Mouse (Mus musculus): Measurements from ENCODE around the gene Ccdc134.
"Not testable (repeated sequence)": the region's sequence is repeated elsewhere in the genome, so short reads cannot be mapped to it uniquely, and the experiment has no call there.

The Ccdc134 gene

DNA sequence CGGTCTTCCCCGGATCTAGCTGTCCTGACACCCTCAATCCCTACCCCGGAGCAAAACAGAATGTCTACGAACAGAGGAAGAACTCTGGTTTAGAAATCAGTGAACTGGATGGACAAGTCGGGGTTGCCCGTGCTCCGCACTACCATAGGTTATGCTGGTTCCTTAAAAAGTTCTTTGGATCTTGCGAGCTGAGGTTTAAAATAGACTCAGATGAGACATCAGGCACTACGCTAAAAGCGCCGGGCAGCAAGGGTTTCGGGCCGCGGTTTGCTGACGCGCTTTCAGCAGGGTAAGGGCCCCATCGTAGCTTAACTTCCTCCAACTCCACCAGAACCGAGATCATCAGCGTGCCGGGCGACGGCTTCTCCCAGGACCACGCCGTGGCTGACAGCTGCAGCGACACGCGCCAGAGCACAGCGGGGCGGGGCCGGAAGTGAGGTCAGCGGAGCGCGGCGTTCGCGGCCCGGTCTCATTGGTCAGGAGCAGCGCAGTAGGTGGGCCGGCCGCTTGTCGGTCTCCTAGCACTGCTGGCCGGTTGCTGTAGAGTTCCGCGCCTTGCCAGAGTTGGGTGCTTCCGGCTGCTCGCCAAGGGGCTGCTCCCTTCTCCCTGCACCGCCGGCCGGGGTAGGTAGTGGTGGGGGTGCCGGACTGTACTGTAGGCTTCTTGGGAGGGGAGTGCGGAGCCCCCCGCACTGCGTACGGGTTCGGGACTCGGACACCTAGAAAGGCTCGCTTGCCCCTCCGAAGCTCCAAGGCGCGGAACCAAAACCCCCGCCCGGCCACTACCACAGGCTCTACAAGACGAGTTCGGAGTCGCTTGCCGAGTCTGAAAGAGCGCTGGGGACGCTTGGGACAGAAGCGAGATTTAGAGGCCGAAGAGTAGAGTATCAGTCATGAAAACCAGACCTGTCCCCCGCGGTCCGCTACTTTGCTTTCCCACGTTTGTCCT is at the start of gene Ccdc134:
TSS of gene Ccdc134 (plus strand) at position 497 of the 949 bp plus-strand sequence.
- peak; percentile 98 to 99 for DNase-seq

DNA sequence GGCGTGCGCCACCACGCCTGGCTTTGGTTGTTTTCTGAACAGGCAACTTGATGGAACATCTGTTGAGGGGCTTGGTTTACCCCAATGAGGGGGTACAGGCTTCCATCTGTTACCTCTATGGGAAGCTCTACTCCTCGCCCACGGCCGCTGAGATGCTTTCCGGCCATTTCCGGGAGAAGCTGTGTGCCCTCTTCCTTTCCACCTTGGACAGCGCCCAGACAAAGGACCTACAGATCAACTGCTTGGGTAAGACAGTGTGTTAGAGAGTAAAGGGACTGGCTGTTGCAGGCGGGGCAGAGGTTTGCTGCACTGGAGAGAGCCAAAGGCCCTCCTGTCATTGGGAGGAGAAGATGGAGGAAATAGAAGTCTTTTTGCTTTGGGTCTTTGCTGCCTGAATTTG is 47.8 kb upstream of the Ccdc134 start:
- no peak for DNase-seq

DNA sequence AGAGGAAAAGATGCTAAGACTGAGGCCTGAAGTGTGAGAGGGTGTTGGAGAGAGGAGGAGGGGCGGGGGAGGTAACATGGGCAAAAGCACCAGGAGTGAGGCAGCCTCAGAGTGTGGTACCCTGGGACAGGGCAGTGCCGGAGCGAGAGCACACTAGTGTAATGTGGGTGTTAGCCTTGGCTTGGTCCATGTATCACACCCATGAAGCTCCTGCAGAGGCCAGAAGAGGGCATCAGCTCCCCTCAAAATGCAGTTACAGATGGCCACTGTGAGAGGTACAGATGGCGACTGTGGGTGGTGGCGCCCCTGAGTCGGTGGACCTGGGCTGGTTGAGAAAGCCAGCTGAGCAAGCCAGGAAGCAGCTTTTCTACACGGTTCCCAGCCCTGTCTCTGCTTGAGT is 46.6 kb upstream of the Ccdc134 start:
- peak; percentile 81 to 85 for DNase-seq

GRCm38 (mm10) chr15:82085606-82086005 is 42.1 kb upstream of the Ccdc134 start:
- no peak for DNase-seq

GRCm38 (mm10) chr15:82086131-82086530 is 41.6 kb upstream of the Ccdc134 start:
- DNase-seq, result no peak

- peak in 1 of 2 experiments; percentile 44 for DNase-seq
Measured at GRCm38 (mm10) chr15:82087266-82087665, 40.5 kb upstream of the Ccdc134 start.

DNA sequence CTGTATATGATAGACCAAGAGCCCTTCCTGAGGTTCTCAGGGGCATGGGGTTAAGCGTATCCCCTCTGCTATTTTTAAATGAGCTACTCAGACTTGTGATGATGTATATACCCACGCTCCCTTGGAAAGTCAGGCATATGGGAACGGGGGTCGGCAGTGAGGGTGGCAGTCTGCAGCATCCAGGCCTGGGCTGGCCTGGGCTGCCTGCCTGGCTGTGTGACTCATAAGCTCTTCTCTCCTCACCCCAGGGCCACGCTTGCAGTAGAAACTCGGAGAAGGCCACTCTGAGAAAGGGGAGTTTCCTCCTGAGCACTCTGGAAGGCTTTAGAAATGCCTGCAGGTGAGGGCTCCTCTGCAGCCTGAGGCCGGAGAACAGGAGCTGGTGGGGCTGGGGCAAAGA is 36.7 kb upstream of the Ccdc134 start:
- no peak for DNase-seq

- peak; percentile 77 to 88 for DNase-seq
Measured at GRCm38 (mm10) chr15:82106953-82107555, 20.7 kb upstream of the Ccdc134 start.

DNA sequence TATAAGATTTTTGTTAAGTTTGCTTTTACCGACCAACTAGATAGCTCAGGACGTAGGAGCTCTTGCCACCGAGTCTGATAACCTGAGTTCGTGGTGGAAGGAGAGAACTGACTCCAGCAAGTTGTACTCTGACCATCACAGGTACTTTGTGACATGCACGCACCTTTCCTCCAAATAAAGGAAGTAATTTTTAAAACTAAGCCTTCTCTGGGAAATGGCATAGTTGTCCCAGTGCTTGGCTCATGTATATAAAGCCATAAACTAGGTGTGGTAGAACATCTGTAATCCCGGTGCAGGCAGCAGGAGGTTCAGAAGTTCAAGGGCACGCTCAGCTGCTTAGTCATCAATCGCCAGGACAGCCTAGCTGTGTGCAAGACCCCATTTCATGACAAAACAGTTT is 7.2 kb upstream of the Ccdc134 start:
- no peak for DNase-seq

GRCm38 (mm10) chr15:82126690-82127089 is 1.0 kb upstream of the Ccdc134 start:
- not testable (repeated sequence) for DNase-seq

DNA sequence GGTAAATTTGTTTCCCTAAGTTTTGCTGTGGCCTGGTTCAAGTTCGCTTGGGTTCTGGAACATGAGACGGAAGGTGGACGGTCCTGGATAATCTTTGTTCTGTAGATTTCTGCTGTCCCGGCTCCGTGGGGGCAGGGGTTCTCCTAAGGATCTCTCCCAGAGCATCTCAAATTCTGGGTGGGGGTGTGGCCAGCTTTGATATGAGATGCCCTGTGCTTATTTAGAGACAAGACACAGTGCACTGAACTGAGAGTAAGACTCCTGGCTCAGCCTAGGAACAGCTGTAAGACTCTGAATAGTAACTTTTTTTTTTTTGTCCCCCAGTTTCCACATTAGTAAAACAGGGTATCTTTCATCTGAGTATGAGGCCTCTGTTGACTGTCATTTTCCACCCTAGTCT is 676 bp downstream of the Ccdc134 start:
- DNase-seq, result no peak

DNA sequence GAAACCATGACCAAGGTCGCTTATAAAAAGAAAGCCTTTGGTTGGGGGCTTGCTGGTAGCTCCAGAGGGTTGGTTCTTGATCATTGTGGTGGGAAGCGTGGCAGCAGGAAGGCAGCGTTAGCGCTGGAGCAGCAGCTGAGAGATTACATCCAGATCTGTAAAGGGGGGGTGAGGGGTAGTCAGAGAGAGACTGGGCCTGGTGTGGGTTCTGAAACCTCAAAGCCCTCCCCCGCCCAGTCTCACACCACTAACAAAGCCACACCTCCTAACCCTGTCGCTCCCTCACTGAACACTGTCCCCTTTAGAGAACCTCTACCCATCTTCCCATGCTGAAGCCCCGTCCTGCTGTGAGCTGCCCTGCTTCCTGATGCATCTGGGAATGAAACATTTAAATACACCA is 2.9 kb downstream of the Ccdc134 start:
- DNase-seq, result no peak

DNA sequence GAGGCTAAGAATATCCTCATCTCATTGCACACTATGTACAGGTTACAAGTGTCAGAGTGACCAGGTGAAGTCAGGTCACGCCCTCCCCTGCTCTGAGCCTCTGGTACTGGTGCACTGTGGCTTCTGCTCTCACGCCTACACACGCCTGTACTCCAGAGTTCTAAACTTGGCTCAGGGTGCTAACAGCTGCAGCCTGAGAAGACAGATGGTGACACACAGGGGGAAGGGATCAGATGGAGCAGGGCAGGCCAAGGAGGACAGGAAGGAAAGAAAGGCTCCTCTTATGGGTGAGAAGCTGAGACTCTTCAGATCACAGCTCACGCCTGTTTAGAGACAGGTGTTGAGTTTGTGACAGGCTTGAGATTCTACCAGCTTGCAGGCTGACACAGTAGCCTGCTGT is 7.7 kb downstream of the Ccdc134 start:
- no peak for DNase-seq

- DNase-seq, result peak; percentile 76 to 80
Measured at GRCm38 (mm10) chr15:82138565-82138964, 10.8 kb downstream of the Ccdc134 start.

- DNase-seq, result peak in 1 of 2 experiments; percentile 51
Measured at GRCm38 (mm10) chr15:82139196-82139595, 11.5 kb downstream of the Ccdc134 start.

DNA sequence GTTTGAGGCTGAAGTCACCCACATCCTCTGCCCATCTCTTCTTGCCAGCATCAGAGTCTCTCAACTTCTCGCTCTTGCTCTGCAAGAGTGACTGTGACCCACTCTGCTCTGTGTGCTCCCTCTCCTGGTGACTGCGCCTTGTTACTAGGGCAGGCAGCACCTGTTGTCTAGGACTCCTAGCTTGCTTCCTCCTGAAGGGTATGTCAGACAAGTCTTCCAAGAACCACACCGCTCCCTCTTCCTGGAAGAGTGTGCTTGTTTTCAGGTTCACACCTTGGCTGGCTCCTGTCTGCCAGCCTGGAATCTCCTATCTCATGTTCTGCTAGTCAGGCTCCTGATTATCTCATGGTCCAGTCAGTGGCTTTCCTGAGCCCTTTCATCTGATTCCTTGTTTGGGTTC is 12.6 kb downstream of the Ccdc134 start:
- no peak for DNase-seq

DNA sequence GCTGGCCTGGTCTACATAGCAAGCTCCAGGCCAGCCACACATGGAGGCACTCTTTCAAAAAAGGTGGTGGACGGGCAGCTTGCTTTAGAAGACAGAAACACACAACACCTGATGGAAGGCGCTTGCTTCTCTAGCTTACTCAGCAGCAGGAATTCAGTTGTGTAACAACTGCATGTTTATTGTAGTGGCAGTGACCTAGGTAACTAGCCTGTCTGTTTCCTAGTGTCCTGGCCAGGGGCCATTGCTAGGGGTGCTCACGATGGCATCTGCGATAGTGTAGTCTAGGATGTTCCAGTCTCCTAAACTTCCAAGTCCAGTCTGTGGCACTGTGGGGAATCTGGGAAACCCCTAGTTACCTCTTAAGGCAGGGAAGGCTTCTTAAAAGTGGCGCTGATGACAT is 16.4 kb downstream of the Ccdc134 start:
- no peak for DNase-seq

DNA sequence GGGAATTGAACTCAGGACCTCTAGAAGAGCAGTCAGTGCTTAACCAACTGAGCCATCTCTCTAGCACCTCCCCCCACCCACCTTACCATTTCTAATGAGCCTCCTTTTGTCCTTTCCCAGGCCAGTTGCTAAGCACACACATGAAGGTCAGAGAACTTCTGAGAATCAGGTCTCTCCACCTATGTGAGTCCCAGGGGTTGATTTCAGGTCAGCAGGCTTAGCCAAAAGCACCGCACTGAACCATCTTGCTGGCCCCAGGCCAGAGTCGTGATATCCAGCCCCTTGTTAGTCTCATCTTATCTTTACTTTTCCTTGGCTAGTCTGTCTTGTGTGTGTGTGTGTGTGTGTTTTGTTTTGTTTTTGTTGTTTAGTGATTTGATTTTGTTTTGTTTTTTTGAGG is 17.7 kb downstream of the Ccdc134 start:
- DNase-seq, result peak in 1 of 2 experiments; percentile 41

DNA sequence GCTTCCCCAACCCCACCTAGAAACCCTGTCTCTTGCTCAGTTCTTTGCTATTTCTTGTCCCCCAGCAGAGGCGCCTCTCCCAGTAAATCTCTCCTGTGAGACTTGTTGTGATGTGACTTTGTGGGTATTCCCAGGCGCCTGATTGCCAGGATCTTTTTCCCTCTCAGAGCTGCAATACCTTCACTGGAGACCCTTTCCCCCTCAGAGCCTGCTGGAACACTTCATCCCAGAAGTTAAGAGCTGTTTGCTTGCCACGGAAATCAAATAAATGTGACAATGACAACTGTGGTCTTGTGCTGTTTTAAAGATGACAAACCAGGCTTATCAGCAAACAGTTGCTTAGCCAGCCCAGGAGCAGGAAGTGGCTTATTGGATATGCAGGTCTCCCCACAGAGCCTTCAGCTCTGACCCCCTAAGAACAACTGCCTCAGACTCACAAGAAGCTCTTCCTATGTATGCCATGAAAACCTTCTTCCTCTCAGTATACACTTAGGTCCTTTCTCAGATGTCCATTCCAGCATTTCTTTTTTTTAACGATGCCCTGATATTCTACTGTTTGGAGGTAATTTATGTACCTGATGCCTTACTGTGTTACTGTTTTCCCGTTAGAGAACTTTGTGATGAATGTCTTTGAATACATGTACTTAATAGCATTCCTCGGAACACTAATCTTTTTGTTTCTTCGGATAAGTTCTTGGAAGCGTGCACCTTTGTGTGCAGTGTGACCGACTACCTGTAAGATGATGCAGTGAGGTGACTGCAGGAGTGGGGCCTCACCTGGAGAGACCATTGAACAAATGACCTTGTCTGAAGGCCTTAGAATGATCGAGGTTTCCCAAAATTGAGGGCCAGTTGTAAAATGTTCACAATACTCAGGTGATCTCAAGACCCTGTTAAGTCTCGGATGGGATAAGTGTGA is 18.4 kb downstream of the Ccdc134 start:
- DNase-seq, result no peak

DNA sequence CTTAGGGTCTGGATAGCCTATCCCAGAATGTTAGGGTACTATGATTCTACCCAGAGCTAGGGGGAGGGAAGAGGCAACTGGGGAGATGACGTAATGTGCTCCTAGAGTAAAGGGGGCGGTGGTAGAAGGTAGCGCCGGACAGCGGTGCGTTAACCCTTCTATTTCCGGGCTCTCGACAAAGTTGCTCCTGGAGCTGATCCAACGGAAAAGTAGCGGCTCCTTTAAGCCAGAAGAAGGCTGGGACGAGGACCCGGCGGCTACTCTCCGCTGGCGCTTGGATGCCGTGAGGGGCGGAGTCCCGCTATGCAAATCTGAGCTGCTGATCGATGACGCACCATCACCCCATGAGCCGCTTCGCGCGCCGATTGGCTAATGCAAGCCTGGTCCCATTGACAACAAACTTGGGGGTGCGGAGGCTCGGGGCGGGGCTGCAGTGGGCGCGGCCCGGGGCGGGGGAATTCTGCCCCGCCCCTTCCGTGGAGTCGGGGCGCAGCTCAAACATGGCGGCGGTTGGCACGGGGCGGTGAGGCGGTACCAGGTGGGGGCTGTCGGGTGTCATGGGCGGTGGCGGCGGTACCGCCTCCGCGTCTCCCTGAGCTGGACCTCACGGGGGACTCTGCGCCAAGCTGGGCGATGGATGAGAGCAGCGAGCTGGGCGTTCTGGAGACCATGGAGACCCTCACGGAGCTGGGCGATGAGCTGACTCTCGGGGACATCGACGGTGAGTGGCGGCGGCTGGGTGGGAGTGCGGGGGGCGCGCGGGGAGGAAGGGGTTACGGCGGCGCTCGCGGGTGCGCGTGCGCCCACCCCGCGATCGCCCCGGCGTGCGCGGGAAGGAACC is 19.3 kb downstream of the Ccdc134 start, which contains the start of gene Srebf2:
TSS of gene Srebf2 (plus strand) at position 412 of the 841 bp plus-strand sequence.
- DNase-seq, result peak; percentile 99

DNA sequence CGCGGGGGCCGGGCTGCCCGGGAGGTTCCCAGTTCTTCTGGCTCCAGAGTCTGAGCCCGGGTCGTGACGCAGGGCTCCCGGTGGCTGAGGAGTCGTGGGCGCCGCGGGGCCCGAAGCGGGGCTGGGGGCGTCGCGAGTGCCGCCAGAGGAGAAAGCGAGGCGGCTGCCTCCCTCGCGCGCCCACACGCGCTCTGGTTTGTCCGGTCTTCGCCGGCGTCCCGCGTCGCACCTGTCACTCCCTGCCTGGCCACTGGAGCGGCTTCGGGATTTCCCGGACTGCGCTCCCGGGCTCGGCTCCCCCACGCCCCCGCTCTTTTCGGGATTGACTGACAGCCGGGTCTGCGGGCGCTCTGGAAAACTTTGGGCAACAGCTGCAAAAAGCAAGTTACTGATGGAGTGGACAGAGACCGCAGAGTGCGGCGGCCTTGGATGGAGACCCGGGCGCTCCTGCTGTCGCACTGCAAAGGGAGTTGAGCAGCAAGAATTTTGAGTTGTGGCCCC is 19.9 kb downstream of the Ccdc134 start:
- DNase-seq, result peak; percentile 77

GRCm38 (mm10) chr15:82148510-82148911 is 20.8 kb downstream of the Ccdc134 start:
- no peak for DNase-seq
